Mouse (Mus musculus) spleen, adult 2 months (tissue): Measurements from ENCODE around the gene Plekhg5.

ENCODE experiments used
- CTCF ChIP-seq: fragments of 200-500 bp; IDR thresholded peaks from 2 replicates; pipeline ENCODE4 v1.5.1; 2011; ENCODE audit warnings: mild to moderate bottlenecking, inconsistent platforms; ENCODE audit not compliant: insufficient read depth, insufficient read length, insufficient replicate concordance; ENCODE audit errors: extremely low read depth
- POLR2A ChIP-seq: fragments of 200-500 bp; IDR thresholded peaks from 2 replicates; pipeline ENCODE4 v1.6.1; 2011; ENCODE audit warnings: low read depth, low read length, inconsistent platforms

- TF ChIP-seq POLR2A (no peak), CTCF (no peak)
Observed at GRCm38 (mm10) chr4:152161601-152162000, 89.3 kb downstream of the Plekhg5 start.
